Mouse (Mus musculus) skeletal muscle tissue, adult 2 months (tissue): ENCODE measurements around the gene Gzma.

Experiments used
- DNase-seq: peaks from one replicate; pipeline ENCODE4 v3.0.0-alpha.2; 2012; ENCODE audit warnings: low read depth, low spot score

The Gzma gene

DNA sequence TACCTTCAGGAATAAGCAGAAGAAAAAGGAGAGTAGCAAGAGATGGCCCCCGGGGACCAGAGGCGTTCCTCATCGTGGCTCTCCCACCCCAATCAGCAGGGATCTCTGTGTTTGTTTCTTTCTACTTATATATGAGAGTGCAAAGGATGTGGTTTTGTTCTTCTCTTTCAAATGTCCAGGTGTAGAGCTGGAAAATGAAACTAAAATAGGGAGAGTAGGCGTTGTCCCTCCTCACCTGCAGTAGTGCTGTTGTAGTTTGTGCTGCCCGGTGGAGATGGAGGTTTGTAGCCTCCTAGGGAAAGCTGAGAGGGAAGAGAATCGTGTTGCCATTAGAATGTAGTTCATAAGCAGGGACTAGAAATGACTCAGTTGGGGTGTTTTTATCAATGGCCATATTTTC is at the start of gene Gzma:
TSS of gene Gzma (minus strand) at position 103 of the 400 bp plus-strand sequence.
- no peak for DNase-seq

DNA sequence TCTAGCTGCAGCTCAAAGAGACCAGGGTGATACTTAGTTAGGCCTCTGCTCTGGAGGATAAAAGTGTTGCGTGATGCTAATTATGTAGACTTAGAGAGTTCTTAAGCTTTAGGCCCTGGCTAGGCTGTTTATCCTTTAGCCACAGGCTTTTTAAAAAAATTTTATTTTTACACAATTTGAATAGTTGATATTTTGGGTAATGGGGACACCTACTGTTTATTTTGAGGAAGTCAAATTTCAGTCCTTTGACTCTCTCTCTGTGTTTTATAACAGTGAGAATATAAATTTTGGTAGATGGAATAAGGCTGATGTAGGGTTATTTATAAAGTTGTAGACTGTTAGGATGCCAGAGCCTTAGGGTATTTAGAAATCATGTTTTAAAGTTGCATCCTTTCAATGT is 38.8 kb upstream of the Gzma start:
- no peak for DNase-seq

DNA sequence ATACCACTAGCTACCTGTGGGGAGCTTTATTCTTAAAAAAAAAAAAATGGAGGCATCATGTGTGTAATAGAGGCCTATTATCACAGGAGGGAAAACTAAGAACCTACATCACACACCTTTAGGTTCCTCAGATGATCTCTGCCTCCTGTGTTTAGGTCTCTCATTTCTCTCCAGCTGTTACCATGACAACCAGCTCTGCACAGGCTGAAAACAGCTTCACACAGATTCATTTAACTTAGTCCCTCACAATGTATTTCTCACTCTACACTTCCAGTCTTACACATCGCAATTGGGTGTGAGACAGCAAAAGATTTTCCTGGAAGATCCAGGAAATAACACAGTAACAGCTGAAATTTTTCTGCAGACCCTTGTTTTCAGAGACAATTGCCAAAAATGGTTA is 29.2 kb upstream of the Gzma start:
- no peak for DNase-seq

DNA sequence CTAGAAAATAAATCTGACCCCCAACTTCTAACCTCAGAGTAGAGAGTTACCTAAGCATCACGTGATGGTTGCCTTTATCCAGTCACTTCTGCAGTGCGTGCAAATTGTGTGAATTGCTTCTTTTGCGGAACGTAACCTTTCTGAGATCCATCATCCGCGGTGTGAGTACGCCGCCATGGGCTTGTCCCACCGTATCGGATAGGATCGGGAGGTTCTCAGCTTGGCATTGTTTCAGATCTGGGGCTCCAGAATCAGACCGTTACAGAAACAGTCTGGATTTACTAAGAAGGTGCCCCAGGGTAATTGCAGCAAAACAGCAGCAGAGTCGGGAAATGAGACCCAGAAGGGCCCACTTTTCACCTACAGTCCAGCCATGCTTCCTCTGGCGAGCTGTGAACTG is 20.5 kb upstream of the Gzma start:
- no peak for DNase-seq

DNA sequence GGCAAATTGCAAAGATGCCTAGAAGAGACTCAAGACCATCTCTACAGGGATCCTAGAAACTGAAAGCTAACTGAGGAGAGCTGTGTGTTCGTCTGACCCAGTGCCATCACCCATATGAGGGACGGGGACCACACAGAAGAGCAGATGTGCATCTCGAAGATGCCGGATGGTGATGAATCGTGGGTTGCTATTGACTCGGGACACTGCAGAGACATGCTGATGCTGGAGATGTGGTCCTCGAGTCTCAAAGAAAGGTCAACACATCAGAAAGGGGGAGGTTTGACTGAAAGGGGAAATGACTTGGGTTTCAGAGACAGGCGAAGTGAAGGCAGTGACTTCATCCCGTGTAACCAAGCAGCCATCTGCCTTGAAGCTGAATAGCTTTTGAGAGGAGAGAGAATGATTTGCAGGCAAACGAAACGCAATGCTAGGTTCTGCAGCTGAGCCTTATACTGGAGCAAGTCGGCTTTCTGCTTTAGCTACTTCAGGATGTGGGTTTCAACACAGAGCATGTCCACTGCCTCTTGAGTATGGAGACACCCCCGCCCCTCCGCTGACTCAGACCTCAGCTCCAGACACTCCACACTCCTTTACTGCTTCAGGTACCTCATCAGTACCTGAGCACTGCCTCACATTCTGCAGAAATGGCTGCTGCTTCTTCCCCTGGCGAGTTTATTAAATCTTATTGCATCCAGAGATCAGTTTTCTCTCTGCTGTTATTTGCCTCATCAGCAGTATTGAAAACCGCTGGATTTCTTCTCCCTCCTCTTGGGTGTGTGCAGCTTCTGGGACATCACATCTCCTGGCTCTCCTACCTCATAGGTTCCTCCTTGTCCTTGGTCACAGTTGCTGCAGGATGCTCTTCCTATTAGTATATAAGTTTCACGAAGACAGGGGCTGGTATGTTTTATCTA is 19.8 kb upstream of the Gzma start:
- no peak for DNase-seq

DNA sequence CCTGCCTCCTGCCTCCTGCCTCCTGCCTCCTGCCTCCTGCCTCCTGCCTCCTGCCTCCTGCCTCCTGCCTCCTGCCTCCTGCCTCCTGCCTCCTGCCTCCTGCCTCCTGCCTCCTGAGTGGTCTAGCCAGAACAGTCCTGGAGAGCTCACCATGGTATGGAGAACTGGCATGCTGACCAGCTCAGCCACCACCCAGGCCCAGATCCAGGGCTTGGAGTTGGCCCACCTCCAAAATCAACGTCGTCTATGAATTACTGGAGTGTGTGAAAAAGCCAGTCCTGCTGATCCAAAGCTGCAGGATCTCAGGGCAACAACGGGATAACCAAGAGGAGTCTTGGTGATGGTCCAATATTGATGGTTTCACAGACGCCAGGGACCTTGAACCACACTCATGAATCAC is 18.2 kb upstream of the Gzma start:
- DNase-seq: no peak

DNA sequence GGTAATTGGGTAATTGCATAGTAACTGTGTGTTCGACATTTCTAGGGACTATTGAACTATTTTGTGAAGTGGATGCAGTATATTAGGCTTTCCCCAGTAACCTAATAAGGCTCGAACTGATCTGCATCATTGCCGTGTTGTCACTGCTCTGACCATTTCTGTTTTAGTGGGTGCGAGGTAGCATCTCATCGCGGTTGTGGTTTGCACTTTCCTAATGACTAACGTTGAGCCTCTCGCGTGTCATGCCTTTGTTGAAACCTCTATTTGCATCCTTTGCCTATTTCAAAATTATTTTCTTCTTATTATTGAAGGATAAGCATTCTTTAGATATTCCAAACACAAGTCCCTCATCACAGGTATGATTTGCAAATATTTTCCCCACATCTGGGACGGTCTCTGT is 4.0 kb upstream of the Gzma start:
- no peak for DNase-seq

DNA sequence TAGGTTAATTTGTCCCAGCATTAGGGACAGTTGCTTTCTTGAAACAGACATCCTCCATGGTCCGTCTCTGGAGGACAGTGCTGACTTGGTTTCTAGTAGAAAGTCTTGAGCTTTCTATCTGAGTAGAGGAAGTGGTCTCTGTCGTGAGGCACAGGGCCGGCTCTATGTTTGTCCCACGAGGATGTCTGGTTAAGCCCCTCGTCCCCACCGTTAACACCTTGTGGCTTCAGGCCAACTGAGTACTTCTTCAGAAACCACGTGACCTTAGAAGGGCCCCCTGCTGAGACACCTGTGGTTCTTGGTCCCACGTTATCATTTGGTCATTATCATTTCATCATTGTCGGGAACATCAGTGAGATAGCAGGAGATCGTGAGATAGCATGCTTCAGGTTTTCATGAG is 1.0 kb upstream of the Gzma start:
- DNase-seq: no peak

DNA sequence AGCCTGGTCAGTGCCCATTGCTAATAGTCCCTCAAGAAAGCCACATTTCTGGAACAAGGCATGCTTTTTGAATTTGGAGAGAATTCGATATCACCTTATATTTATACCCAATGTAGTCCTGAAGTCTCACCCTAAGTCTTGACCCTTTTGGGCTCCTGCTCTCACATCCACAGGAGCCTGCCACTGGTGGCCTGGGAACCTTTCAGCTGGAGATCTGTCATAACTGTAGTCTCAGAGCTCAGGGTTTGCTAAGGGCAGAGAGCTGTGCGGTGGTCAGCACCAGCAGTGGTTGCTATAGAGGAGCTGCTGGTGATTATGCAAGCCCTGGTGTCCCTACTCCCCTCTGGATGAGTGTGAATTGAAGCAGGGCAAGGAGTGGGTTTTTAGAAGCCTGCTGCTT is 2.4 kb downstream of the Gzma start:
- DNase-seq: no peak

DNA sequence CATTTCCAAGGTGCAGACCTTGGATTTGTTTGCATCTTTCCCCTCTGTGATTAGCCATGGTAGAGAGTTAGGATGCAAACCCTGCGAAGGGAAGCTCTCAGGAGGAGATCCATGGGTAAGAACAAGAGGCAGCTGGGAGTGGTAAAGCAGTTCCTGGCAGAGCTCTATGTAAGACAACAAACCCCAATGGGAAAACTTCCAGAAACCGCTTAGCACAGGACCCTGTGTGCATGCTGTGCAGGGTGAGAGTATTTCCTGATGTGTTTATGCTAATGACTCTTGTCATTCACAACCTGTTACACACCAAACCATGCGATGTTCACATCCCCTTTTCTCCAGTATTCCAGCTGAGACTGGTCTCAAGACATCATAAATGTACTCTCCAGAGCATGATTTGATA is 3.8 kb downstream of the Gzma start:
- no peak for DNase-seq

DNA sequence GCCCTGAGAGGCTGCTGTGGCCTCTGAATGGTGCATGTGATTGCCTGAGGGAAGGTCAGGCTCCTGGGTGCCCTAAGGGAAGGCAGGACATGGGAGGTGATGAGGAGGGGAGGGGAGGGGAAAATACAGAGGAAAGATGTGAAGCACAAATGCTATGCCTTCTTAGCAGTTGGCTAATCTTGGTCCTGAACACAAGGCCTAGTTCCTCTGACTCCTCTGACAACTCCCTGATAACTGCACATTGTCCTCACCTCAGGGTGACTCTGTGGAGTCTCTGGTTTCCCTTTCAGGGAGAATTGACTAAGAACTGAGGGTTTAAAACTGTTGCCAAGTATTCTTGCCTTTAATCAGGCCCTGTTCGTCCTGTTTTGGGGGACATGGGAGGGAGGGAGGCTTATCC is 6.2 kb downstream of the Gzma start:
- no peak for DNase-seq

DNA sequence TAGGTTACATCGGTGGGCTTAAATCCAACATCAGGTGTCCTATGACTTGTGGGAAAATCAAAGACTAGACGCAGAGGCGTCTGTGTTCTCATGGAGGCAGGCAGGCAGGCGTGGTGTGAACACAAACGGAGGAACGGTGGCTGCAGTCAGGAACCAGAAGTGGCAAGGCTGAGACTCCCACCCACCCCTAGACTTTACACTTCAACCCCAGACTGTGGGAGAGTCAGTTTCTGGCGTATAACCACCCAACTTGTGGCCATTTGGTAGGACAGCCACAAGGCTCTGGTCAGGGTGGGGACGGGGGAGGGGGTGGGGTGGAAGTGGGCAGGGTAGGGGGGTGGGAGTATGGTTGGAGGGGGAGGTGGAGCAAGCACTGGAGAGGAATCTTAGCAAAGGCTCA is 10.3 kb downstream of the Gzma start:
- no peak for DNase-seq

DNA sequence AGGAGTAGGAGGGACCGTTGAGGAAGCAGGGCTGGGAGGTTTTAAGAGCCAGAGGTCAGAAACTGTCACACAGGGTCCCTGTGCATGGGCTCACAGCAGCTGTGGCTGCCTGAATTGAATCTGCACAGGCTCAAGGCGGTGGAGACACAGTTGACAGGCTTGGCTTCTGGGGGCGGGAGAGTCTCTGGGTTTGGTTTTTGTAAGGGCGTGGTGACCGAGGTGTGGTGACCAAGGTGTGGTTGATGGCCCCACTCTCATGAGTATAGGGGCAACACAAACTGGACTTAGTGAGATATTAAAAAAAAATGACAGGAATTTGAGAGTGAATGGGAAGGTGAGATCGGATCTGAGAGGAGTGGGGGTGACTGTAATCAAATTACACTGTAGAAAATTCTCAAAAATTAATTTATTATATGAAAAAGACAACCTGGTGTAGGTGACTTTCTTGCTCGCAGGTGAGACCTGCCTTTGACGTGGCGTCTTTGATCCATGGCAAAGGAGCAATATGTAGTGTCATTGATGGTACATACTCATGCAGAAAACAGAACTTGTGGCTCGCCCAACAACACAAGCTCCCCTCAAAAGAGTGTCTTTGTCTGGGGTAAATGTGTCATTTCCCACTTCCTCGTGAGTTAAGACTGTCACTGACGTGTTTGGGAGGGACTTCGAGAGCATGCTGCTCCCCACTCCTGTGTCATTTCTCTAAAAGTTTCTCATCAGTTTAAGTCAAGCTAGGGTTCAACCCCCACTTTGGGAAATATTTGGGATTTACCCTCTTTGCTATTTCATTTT is 13.4 kb downstream of the Gzma start:
- DNase-seq: no peak

DNA sequence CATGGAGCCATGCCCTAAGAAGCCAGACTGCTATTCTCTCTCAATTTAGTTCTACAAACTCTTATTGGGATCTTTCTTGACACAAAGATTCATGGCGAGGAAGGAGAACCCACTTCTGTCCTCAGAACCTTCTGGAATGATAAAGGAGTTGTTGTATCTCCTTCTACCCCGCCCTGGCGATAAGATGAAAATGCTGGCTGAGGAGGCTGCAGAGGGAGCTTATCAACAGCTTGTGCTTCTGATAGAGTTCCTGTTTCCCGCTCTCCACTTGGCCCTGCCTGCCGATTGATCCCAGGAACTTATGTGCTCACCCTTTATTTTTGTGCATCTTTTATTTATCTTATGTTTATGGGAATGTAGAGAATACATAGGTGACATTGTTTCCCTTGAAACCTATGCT is 16.0 kb downstream of the Gzma start:
- DNase-seq: no peak

DNA sequence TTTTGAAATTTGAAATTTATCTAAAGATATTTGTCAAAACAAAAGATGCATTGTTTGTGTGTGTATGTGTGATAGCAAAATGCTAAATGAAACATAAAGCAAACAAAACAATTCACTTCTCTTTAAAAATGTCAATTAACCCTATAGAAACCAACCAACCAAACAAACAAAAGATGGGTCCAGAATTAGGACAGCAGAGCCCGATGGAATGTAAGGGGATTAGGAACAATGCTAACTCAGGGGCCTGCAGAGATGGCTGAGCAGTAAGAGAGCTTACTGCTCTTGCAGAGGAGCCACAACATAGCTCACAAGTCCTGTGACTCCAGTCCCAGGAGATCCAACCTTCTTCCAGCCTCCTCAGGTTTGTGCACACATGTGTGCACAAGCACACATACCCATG is 18.7 kb downstream of the Gzma start:
- DNase-seq: no peak

DNA sequence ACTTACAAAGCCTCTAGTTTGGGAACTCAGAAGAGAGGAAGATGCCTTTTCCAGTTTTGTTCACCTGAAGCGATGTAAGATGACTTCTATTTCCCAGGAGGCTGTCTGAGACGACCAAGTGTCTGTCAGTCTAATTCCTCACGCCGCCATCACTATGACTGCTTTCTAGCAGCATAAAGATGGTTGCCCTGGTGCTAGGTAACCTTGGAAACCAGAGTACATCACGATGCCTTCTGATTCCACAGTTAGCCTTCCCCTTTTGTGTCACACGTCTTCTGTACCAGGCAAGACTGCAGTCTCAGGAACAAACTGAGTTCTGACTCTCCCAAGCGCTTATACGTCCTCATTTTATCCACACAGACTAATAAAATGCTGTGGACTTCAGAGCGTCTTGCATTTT is 21.8 kb downstream of the Gzma start:
- DNase-seq: no peak

DNA sequence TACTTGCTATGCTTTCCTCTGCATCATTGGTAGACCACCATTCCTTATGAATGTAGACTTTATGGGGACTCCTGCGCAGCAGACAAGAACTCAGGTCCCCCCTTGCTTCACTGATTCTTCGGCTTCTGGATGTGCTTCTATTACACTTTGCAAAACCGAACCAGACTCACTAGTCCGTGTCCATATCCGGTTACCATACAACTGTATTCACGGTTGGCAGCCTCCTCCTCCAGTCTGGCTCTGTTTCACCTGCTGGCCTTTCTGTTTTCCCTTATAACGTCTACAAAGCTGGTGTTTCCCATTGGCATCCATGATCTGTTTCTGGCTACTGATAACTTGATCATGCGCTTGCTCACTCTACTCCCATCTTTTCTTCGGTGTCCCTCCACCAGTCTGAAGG is 36.2 kb downstream of the Gzma start:
- no peak for DNase-seq

DNA sequence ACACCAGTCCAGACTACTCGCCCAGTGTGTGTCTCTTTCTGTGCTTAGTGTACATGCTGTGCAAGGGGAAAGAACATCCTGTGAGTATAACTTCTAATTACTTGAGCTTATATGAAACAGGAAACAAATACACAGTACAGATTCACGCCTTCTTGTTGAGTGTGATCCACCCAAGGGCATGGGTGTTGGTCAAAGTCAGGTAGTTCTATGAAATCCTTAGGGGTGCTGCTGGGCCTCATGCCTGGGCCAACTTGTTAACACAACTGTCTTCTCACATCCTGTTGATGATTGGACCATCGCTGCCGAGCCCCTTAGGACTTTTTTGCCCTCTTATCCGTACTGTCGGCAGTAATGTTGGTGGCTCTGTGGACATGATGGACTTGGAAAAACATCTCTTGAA is 39.0 kb downstream of the Gzma start:
- no peak for DNase-seq

DNA sequence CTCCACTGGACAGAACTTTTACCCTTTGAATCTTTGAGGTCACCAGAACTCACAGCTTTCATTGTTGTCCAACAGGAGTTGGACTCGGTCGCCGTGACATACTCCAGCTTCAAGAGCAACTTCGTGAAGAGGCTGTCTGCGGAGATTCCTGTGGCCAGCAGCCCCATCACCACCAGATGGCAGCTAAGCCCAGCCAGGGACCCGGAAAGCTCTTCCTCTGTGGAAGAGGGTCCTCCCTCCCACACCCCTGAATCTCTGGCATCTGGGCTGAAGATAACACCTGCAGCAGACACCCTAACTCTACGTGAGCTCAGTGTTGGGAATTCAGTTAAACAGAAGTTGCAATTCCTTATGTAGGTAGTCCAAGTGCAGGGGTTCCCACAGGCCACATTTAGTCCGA is 45.0 kb downstream of the Gzma start:
- DNase-seq: no peak

DNA sequence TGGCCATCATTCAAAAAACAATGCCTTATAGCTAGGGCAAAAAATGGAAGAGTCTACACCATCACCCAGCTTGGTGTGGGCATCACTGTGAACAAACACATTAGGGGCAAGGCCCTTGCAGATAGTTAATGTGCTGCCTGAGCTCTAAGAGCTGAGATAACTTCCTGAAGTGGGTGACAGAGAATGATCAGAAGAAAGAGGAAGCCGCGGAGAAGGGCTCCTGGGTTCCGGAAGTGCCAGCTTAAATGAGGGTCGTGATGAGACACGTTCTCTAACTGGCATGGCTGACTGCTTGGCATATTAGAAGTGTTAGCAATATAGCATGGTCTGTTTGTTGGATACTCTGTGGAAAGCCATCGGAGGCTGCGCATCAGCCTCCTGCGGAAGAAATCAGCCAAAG is 46.6 kb downstream of the Gzma start:
- DNase-seq: no peak

DNA sequence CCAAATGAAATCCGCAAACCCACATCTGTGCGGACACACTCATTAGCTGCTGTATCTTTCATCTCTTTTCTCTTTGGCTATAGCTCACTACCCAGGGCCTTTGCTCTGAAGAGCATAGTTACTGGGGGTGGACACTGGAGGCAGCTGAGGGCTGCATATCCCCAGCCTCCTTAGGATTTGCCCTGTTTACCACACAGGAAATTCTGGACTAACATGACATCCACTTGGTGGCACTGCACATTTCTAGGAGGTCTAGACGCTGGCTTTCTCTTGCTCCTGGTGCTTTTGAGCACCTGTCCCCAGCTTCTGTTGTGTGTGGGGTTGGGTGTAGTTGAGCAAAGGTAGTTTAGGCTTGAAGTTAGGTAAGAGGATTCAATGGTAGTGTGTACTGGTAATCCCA is 53.1 kb downstream of the Gzma start:
- DNase-seq: no peak

DNA sequence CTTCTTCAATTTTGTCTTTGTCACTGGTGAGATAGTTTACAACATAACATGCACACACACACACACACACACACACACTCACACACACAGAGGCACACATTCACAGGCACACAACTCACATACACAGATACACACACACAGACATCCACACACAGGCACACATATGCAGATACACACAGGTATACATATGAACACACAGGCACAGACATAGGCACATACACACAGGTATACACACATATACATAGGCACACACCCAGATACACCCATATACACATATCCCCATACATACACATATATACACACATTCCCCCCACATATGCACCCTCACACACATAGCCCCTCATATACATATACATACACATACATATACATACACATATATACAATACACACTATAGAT is 53.8 kb downstream of the Gzma start:
- no peak for DNase-seq
